Mouse (Mus musculus) cerebellum, postnatal 10 days (tissue): ENCODE measurements around the gene Gm20388.

Source experiments
- DNase-seq, 2 experiments: peaks; one replicate each; pipeline ENCODE4 v3.0.0; 2021; ENCODE audit warnings: mixed read lengths in 2 of 2

The Gm20388 gene

GRCm38 (mm10) chr8:119910547-119911257 lies at the start of gene Gm20388:
TSS of gene Gm20388 (plus strand) at chr8:119910841.
- peak; percentile 95 to 96 for DNase-seq

- peak; percentile 98 to 99 for DNase-seq
These were observed 48.8 kb upstream of the Gm20388 start, which contains the start of gene Klhl36 for GRCm38 (mm10) chr8:119861706-119862389. TSS of gene Klhl36 (plus strand) at chr8:119862266.

- no peak for DNase-seq
These were observed 48.3 kb upstream of the Gm20388 start for GRCm38 (mm10) chr8:119862390-119862734.

GRCm38 (mm10) chr8:119862749-119863148 lies 47.9 kb upstream of the Gm20388 start:
- DNase-seq, result no peak

GRCm38 (mm10) chr8:119869616-119870015 lies 41.0 kb upstream of the Gm20388 start:
- no peak for DNase-seq

- no peak for DNase-seq
These were observed 37.5 kb upstream of the Gm20388 start for GRCm38 (mm10) chr8:119873181-119873580.

GRCm38 (mm10) chr8:119881301-119881700 lies 29.3 kb upstream of the Gm20388 start:
- DNase-seq, result no peak

- no peak for DNase-seq
These were observed 28.7 kb upstream of the Gm20388 start for GRCm38 (mm10) chr8:119881917-119882316.

- DNase-seq, result no peak
These were observed 27.4 kb upstream of the Gm20388 start for GRCm38 (mm10) chr8:119883281-119883680.

- DNase-seq, result peak; percentile 69 to 75
These were observed 25.0 kb upstream of the Gm20388 start for GRCm38 (mm10) chr8:119885612-119886011.

GRCm38 (mm10) chr8:119887130-119887529 lies 23.5 kb upstream of the Gm20388 start:
- DNase-seq, result peak; percentile 67 to 75

- peak in 1 of 2 experiments; percentile 42 for DNase-seq
These were observed 22.6 kb upstream of the Gm20388 start for GRCm38 (mm10) chr8:119888012-119888411.

- no peak for DNase-seq
These were observed 13.6 kb upstream of the Gm20388 start for GRCm38 (mm10) chr8:119897069-119897468.

- DNase-seq, result no peak
These were observed 12.7 kb upstream of the Gm20388 start for GRCm38 (mm10) chr8:119897933-119898332.

- DNase-seq, result no peak
These were observed 9.3 kb upstream of the Gm20388 start for GRCm38 (mm10) chr8:119901349-119901748.

- no peak for DNase-seq
These were observed 8.7 kb upstream of the Gm20388 start for GRCm38 (mm10) chr8:119901952-119902351.

- no peak for DNase-seq
These were observed 6.2 kb upstream of the Gm20388 start for GRCm38 (mm10) chr8:119904323-119904911.

- no peak for DNase-seq
These were observed 596 bp upstream of the Gm20388 start, which contains the start of gene Usp10 for GRCm38 (mm10) chr8:119909944-119910546. TSS of gene Usp10 (plus strand) at chr8:119910360.

- DNase-seq, result no peak
These were observed 769 bp downstream of the Gm20388 start for GRCm38 (mm10) chr8:119911258-119911962.

- no peak for DNase-seq
These were observed 2.0 kb downstream of the Gm20388 start for GRCm38 (mm10) chr8:119912643-119913042.

GRCm38 (mm10) chr8:119913181-119913580 lies 2.5 kb downstream of the Gm20388 start:
- no peak for DNase-seq

GRCm38 (mm10) chr8:119914161-119914560 lies 3.5 kb downstream of the Gm20388 start:
- DNase-seq, result no peak

- DNase-seq, result no peak
These were observed 4.7 kb downstream of the Gm20388 start for GRCm38 (mm10) chr8:119915298-119915697.
